Mouse (Mus musculus): ENCODE results near the gene Elovl1. TPM values are rescaled to one million over a fixed set of nuclear protein-coding genes. Genes with fewer than 3 reads are reported as not detected.

Gene Elovl1
- total RNA-seq, 2 experiments from 2014 or later: 72.5 to 118 TPM

DNA sequence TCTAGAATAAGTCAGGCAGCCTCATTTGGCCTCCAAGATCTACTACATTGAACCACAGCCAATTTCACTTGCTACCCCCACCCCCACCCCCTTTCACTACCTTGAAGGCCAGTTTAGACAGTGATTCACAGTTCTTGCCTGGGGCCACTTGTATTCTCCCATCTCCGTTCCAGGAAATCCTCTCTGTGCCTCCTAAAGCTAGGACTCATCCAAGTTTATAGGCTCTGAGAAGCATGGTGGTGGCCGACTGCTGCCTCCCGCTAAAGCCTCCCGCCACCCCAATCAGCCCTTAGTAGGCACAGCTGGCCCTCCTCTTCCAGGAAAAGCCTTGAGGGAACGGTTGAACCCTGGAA, 502 bp upstream of the Elovl1 start:
- peak; percentile 2; the same call in 1 of the 2 replicates for ATAC-seq (replicated peaks; ENCODE audit: low FRiP score, low TSS enrichment, poor library complexity, severe bottlenecking)

DNA sequence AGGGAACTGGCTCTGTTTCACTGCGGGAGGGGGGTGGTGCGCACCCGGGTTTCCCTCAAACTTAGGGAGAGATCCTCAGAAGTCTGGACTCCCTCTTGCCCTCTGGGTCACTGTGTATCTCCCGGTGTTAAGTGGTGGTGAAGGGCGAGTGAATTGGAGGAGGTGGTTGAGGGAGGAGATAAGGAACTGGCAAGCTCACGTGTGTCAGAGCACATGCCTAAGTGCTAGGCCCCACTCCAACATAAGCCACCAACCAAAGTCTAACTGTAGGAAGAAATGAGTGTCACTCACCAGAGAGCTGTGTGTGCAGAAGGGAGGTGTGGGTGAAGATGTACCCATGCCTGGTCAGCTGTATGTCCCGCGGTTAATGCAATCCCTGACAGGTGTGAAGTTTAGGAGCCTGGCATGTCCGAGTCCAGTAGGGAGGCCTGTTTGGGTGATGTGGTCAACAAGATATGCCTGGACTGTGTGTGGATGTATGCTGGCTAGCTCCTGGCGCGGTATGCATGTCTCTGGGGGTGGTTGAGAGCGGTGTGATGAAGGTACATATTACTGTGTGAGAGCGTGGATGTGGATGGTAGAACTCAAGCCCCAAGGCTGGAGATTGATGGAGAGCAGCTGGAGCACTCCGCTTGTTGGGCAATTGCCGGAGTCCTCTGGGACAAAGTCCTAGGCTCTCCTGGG, 780 bp downstream of the Elovl1 start:
- peak; percentile 58 for ATAC-seq (replicated peaks; ENCODE audit: low FRiP score, low TSS enrichment, poor library complexity, severe bottlenecking)

DNA sequence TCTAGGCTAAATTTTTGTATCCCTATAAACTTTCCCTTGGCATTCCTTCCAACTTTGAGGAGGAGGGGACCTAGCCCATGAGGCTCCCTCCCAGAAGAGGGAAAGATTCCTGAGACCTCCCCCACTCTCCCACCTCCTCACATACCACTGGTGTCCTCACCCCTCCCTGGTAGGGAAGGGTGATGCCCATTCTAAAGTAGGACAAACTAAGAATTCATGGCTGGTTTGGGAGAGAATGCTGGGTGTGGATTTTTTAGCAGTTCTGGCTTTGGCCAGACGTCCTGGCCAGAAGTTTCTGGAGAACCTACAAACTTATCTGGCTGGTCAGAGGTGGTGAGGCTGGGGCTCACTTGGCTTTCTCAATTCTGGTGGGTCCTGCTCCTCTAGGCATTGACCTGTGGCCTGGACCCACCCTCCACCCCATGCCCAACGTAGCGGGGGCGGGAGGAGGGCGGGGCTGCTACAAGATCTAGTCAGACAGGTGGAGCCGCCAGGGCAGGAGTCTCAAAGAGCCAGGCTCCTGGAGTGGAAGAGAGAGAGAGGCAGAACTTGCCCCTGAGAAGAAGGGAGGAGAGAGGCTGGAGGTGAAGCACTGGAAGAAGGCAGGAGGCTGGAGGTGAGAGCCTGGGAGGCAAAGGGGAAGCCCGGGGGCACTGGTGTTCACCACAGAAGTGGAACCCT, 1.5 kb downstream of the Elovl1 start:
- no peak for ATAC-seq (replicated peaks; ENCODE audit: low FRiP score, low TSS enrichment, poor library complexity, severe bottlenecking)

DNA sequence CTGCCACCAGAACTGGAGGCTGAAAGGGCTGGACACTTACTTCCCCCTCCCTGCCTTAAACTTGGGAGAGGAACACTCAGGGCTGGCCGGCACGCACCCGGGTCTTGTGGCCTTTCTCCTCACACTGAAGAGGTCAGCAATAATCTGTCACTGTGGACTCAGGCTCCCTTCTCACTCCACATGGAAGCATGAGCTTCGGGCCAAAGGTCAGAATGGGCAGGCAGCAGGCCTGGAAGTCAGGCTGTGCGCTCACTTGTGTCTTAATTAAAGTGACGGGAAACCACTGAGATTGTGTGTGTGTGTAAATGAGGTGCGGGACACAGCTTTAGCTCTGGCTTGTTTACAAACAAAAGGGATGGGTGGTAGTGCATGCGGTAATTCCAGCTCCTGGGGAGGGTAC, 4.4 kb downstream of the Elovl1 start:
- ATAC-seq (replicated peaks; ENCODE audit: low FRiP score, low TSS enrichment, poor library complexity, severe bottlenecking): no peak

GRCm38 (mm10) chr4:118436820-118437603, 9.1 kb downstream of the Elovl1 start, which contains the start of gene Cdc20:
Gene Cdc20, minus strand, starts transcription at chr4:118437352.
- peak; percentile 97 for ATAC-seq (replicated peaks; ENCODE audit: low FRiP score, low TSS enrichment, poor library complexity, severe bottlenecking)

DNA sequence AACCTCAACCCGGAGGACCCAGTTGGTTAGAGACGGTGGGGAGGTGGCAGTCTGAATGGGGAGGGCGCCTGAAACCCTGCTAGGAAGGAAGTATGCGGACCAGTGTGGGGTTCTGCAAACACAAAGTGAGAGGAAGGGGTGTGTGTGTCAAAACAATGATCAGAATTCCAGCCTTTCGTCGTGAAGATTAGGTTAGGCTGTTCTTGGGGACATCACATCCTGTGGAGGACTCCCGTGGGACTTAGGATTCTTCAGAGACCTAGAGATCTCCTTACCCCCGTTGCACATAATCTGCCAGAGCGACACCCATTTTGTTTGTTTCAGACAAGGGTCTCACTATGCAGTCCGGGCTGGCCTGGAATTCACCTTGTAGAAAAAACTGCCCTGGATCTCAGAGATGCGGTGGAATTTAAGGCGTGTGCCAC, 9.9 kb downstream of the Elovl1 start:
- ATAC-seq (replicated peaks; ENCODE audit: low FRiP score, low TSS enrichment, poor library complexity, severe bottlenecking): no peak

DNA sequence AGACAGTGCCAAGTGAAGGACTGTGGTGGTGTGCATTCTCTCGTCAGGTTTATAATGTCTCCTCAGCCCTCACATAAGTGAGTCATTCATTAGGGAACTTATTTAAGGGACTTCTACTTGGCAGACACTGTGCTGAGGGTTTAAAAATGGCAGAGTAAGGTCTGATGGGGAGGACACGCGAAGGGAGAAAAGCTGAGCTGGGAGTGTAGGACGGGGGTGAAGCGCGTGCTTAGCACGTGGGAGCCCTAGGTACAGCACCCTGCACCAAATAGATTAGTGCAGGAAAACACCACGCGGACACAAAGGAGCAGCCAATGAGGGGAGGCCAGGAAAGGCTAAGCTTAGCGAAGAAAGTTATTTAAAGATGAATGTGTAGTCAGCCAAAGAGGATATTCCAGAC, 17.2 kb downstream of the Elovl1 start:
- ATAC-seq (replicated peaks; ENCODE audit: low FRiP score, low TSS enrichment, poor library complexity, severe bottlenecking): no peak

DNA sequence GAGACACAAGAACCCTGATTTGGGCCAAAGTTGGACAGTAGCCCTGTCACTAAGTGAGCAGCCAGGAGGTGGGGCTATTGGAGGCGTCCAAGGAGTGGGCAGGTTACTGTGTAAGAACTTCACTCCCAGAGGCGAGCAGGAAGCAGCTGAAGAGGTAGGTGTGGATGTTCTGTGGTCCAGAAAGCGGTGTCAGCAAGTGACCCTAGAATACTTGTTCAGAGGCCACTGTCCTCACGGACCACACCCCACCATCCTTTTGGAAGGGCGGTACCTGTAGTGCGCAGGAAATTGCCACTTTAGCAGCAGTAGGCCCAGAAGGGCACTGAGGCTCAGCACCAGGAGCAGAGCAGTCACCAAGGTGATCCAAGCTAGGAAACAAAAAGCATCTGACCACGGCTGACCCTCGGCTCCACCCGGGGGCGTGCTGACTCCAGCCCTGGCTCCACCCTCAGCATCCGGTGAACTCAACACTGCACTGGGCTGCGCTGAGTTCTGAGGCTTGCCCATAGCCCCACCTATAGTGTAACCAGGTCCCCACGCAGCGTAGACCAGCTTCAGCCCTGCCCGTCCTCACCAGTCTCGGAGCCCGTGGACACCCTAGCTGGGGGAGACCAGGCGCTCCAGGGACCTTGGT, 18.0 kb downstream of the Elovl1 start:
- no peak for ATAC-seq (replicated peaks; ENCODE audit: low FRiP score, low TSS enrichment, poor library complexity, severe bottlenecking)

- no peak for ATAC-seq (replicated peaks; ENCODE audit: low FRiP score, low TSS enrichment, poor library complexity, severe bottlenecking)
Measured at GRCm38 (mm10) chr4:118446415-118447153, 18.7 kb downstream of the Elovl1 start.

DNA sequence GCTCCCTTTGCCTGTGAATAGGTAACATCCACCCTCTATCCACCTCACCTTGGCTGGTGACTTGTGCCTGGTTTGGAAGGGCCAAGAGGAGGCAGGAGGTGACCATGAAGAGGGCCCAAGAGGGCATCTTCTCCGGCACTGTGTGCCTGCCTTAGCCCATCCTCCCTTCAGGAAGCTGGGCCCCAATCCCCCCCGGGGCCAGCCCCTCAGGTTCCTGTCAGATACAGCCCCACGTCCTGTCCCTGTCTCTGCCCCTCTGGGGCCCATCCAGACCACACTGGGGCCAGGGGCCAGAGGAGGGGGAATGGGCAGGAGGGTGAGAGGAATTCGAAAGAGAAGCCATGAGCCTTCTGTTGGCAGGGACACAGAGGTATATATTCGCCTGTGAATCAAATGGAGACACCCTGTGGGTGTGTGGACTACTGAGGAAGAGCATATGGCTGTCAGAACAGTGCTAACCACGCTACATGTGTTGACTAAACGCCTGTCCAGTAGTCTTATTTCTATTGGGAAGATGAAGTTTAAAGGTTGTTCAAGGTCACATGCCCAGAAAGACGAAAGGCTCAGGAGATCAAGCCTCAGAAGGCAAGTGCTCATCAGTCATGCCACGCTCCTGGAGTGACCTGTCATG, 29.6 kb downstream of the Elovl1 start, which contains the start of gene Mpl:
TSS of gene Mpl (minus strand) at position 169 of the 631 bp plus-strand sequence.
- ATAC-seq (replicated peaks; ENCODE audit: low FRiP score, low TSS enrichment, poor library complexity, severe bottlenecking): no peak; the same call in 1 of the 2 replicates

DNA sequence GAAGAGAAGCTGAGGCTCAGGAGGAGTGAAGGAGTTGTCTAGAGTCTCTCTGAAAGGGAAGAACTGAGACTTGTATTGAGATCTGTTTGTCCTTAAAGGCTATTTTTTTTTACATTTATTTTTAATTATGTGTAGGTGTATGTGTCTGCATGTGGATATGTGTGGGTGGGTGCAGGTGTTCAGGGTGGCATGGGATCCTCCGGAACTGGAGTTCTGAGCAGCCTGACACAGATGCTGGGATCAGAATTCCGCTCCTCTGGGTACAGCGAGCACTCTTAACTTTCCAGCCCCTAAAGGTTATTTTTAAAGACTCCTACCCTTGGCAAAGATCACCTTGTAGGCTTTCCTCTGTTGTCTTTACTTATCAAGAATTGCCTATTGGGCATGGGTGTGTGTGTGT, 37.1 kb downstream of the Elovl1 start:
- ATAC-seq (replicated peaks; ENCODE audit: low FRiP score, low TSS enrichment, poor library complexity, severe bottlenecking): no peak

GRCm38 (mm10) chr4:118465697-118466163, 37.8 kb downstream of the Elovl1 start:
- peak; percentile 81 for ATAC-seq (replicated peaks; ENCODE audit: low FRiP score, low TSS enrichment, poor library complexity, severe bottlenecking)

DNA sequence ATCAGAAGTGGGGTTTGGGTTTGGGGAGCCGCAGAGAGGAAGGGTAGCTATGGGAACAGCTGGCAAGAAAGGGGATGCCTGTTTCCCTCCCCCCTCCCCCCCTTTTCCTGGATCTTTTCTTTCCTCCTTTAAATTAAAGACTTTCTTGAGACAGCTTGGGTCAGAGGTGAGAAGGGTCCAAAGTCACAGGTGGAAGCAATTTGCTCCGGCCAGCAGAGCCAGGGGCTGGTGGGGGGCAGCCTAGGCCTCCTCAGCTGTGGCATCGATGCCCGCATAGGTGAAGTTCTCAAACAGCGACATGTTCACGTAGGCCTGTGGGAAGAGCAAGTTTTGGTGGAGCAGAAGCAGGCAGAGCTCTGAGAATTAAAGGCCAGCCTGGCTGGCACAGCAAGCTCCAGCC, 43.4 kb downstream of the Elovl1 start:
- no peak for ATAC-seq (replicated peaks; ENCODE audit: low FRiP score, low TSS enrichment, poor library complexity, severe bottlenecking)

- ATAC-seq (replicated peaks; ENCODE audit: low FRiP score, low TSS enrichment, poor library complexity, severe bottlenecking): no peak
Measured at GRCm38 (mm10) chr4:118472687-118473086, 44.8 kb downstream of the Elovl1 start.

GRCm38 (mm10) chr4:118476773-118477530, 49.1 kb downstream of the Elovl1 start:
- ATAC-seq (replicated peaks; ENCODE audit: low FRiP score, low TSS enrichment, poor library complexity, severe bottlenecking): no peak

Data from megakaryocyte-erythroid progenitor cell, adult 5-6 weeks (primary cell).